Mouse (Mus musculus) testis, adult 2 months (tissue): ENCODE results near the gene D430042O09Rik.

ENCODE experiments used
- CTCF ChIP-seq: fragments of 200-500 bp; IDR thresholded peaks from 2 replicates; pipeline ENCODE4 v1.5.1; 2012; ENCODE audit warnings: low read depth, mild to moderate bottlenecking, inconsistent platforms, low read length, moderate library complexity; ENCODE audit not compliant: control insufficient read depth, insufficient read depth, insufficient replicate concordance
- POLR2A ChIP-seq: fragments of 200-500 bp; IDR thresholded peaks from 2 replicates; pipeline ENCODE4 v1.6.1; 2012; ENCODE audit warnings: low read depth, mild to moderate bottlenecking, inconsistent platforms, low read length, moderate library complexity; ENCODE audit not compliant: control insufficient read depth

- TF ChIP-seq CTCF: no peak
- no peak for TF ChIP-seq POLR2A
These were observed 125.1 kb downstream of the D430042O09Rik start for GRCm38 (mm10) chr7:125832767-125833166.
